25 mouse cellular contexts compared by ENCODE assay signal in the genomic region with DNA sequence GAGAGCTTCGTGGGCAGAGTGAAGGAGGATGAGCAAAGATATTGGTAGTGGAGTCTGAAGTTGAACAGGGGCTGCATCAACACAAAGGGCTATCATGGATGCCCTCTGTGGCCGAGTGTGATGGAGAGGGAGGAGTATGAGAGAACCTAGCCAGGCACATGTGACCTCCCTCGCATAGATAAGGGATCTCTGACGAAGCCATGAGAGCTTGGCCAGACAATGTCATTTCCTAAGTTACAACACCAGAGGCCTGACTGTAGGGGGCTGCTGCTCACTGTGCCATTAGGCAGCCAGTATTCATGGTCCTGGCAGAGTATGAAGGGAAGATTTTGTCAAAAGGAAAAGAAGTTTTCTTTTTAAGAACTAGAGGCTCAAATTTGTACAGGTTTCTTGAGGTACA. TPM values are rescaled to one million over a fixed set of nuclear protein-coding genes. Genes with fewer than 3 reads are reported as not detected.
DNase-seq lines count a peak whose midpoint lies in the region; ATAC-seq and TF ChIP-seq lines count a peak whose summit lies in the region.
"Had no signal": no experiment of that assay in that cellular context is flagged by ENCODE, and none has a peak within 500 bp of the region (broad histone marks: within the 10 kb centered on the region; RNA-seq: fewer than 3 reads in every experiment).

No protein-coding gene starts in this region.

- WGBS in intestine, postnatal 0 days = 47% methylated on average over 4 of the region's 4 CpGs

- H3K9me3 ChIP-seq in MEL (replicated peaks; ENCODE audit: insufficient read depth, low read length) = no peaks in the 10 kb centered on the region
- no peaks in the 10 kb centered on the region for H3K9me3 ChIP-seq in intestine, postnatal 0 days (ENCODE audit: control insufficient read depth)
- H3K9me3 ChIP-seq: embryonic facial prominence, embryonic 10.5 days; embryonic facial prominence, embryonic 12.5 days; forebrain, embryonic 13.5 days; forebrain, embryonic 15.5 days; G1E had no signal

- TF ChIP-seq CTCF in MEL (IDR thresholded peaks at IDR 0.05 in 2 of 3, conservative IDR thresholded peaks at IDR 0.05 in 1 of 3; ENCODE audit: control insufficient read depth in 1 of 3, insufficient read depth in 1 of 3, low read depth in 2 of 3, low read length in 3 of 3, poor library complexity in 1 of 3, severe bottlenecking in 1 of 3) = no peak
- no peak for TF ChIP-seq CTCF in intestine, postnatal 0 days (IDR thresholded peaks at IDR 0.05; ENCODE audit: low read depth)

- TF ChIP-seq RAD21 in MEL (IDR thresholded peaks at IDR 0.05; ENCODE audit: low read depth, low read length) = no peak

- peak; percentile 30 for DNase-seq in MEL (ENCODE audit: low read depth, low spot score)
- no peak for DNase-seq in kidney, postnatal 14 days
- DNase-seq in cerebellum, adult 11 months = no peak
- DNase-seq in layer of hippocampus, adult 11-12 months (ENCODE audit: low spot score) = no peak
- DNase-seq: adrenal gland, adult 2 months; adrenal gland, postnatal 10 days; adrenal gland, postnatal 25 days; B cell, adult 2 months; cerebellum, adult 18-20 months; cerebellum, adult 8-10 months; cerebellum, adult 9-11 months; cerebellum, postnatal 14 days; cerebellum, postnatal 36 days; forebrain, postnatal 0 days had no signal

- peaks cover 5 to 14% of the 10 kb centered on the region in 2 experiments; a peak in 3 of 4 replicates for H3K4me1 ChIP-seq in MEL (ENCODE audit: control insufficient read depth in 1 of 2, insufficient read depth in 2 of 2, low read length in 2 of 2)
- peaks cover 2% of the 10 kb centered on the region; the same call in 1 of the 2 replicates for H3K4me1 ChIP-seq in intestine, postnatal 0 days (replicated peaks; ENCODE audit: control insufficient read depth, insufficient read depth, low read length)
- H3K4me1 ChIP-seq: embryonic facial prominence, embryonic 12.5 days had no signal

- no peaks in the 10 kb centered on the region for H3K27me3 ChIP-seq in MEL (ENCODE audit: control insufficient read depth in 1 of 2, insufficient read depth in 2 of 2, low read length in 2 of 2)
- no peaks in the 10 kb centered on the region for H3K27me3 ChIP-seq in intestine, postnatal 0 days (replicated peaks; ENCODE audit: control insufficient read depth, insufficient read depth, low read length)
- H3K27me3 ChIP-seq: CH12.LX; embryonic facial prominence, embryonic 12.5 days; forebrain, embryonic 13.5 days; forebrain, embryonic 15.5 days had no signal

- H3K27ac ChIP-seq in MEL (ENCODE audit: control insufficient read depth, low read depth, low read length) = no peak overlapping the region
- no peak overlapping the region for H3K27ac ChIP-seq in intestine, postnatal 0 days (ENCODE audit: low read depth, low read length)
- H3K27ac ChIP-seq: embryonic facial prominence, embryonic 10.5 days; embryonic facial prominence, embryonic 12.5 days; forebrain, embryonic 13.5 days; forebrain, embryonic 15.5 days had no signal

- H3K79me2 ChIP-seq in MEL (ENCODE audit: control insufficient read depth, insufficient read depth, low read length, poor library complexity) = no peaks in the 10 kb centered on the region

- H3K4me2 ChIP-seq in intestine, postnatal 0 days (replicated peaks; ENCODE audit: low read depth) = no peak overlapping the region
- H3K4me2 ChIP-seq: embryonic facial prominence, embryonic 12.5 days; forebrain, embryonic 13.5 days; forebrain, embryonic 15.5 days had no signal

- no peak for TF ChIP-seq EP300 in MEL (IDR thresholded peaks at IDR 0.05; ENCODE audit: low read depth in 1 of 2, low read length in 2 of 2)

- no peak overlapping the region for H3K9ac ChIP-seq in MEL (ENCODE audit: control insufficient read depth, low read depth, low read length, poor library complexity, severe bottlenecking)
- H3K9ac ChIP-seq in intestine, postnatal 0 days (ENCODE audit: low read depth, low read length) = no peak overlapping the region
- H3K9ac ChIP-seq: embryonic facial prominence, embryonic 12.5 days; forebrain, embryonic 13.5 days; forebrain, embryonic 15.5 days; forebrain, postnatal 0 days had no signal

- H3K4me3 ChIP-seq in MEL (ENCODE audit: control insufficient read depth in 1 of 2, insufficient read depth in 1 of 2, low read depth in 2 of 2, low read length in 2 of 2) = no peak overlapping the region
- H3K4me3 ChIP-seq in intestine, postnatal 0 days (ENCODE audit: low read depth, low read length) = no peak overlapping the region
- H3K4me3 ChIP-seq: embryonic facial prominence, embryonic 10.5 days; embryonic facial prominence, embryonic 12.5 days; forebrain, embryonic 13.5 days; forebrain, embryonic 15.5 days had no signal

- no peak for TF ChIP-seq POLR2A in MEL (IDR thresholded peaks at IDR 0.05; ENCODE audit: control insufficient read depth in 1 of 2, insufficient read depth in 1 of 2, low read depth in 1 of 2, low read length in 2 of 2, poor library complexity in 1 of 2)

- peaks cover 0 to 7% of the 10 kb centered on the region in 2 experiments; a peak in 2 of 4 replicates for H3K36me3 ChIP-seq in MEL (ENCODE audit: control insufficient read depth in 1 of 2, insufficient read depth in 2 of 2, low read length in 2 of 2)
- no peaks in the 10 kb centered on the region for H3K36me3 ChIP-seq in intestine, postnatal 0 days (ENCODE audit: control insufficient read depth, insufficient read depth)
- H3K36me3 ChIP-seq: embryonic facial prominence, embryonic 10.5 days; embryonic facial prominence, embryonic 12.5 days; forebrain, embryonic 15.5 days; G1E had no signal

- ATAC-seq in common myeloid progenitor, adult 5-6 weeks (replicated peaks; ENCODE audit: low read depth, poor library complexity, severe bottlenecking) = peak; percentile 62
- ATAC-seq in megakaryocyte, adult 5-6 weeks (ENCODE audit: poor library complexity, severe bottlenecking) = 0 out of 2 replicates have a peak, but pooled peaks have one; percentile 35
- ATAC-seq in megakaryocyte-erythroid progenitor cell, adult 5-6 weeks (replicated peaks; ENCODE audit: low FRiP score, low TSS enrichment, poor library complexity, severe bottlenecking) = peak; percentile 54; the same call in 1 of the 2 replicates
- no peak for ATAC-seq in intestine, postnatal 0 days
- ATAC-seq: CD4-positive, CD25-positive, alpha-beta regulatory T cell, adult 4 months; forebrain, embryonic 13.5 days; forebrain, embryonic 15.5 days; forebrain, postnatal 0 days had no signal

TF ChIP-seq in MEL, 35 proteins besides CTCF, POLR2A, EP300 and RAD21:
- TF ChIP-seq TCF12 (IDR thresholded peaks at IDR 0.05; ENCODE audit: low read depth, low read length) (no peak), GATA1 (IDR thresholded peaks at IDR 0.05; ENCODE audit: low read depth, low read length) (peak; percentile 33; the same call in 1 of the 2 replicates), USF1 (IDR thresholded peaks at IDR 0.05; ENCODE audit: low read depth, low read length) (peak; percentile 77)

RNA-seq across cellular contexts. Expression of a gene that starts 1.0 kb away (rescaled TPM):
- 8.4 and 8.8 TPM in 2 replicates for total RNA-seq in MEL (2012; rRNA removed)
- polyA plus RNA-seq in MEL (2012; ENCODE audit: insufficient read depth in 1 of 2, insufficient read length in 2 of 2, low read depth in 1 of 2, low replicate concordance in 2 of 2, missing spikeins in 1 of 2) = 10 to 100 TPM in 1 of 2 experiments, not detected in 1; 12.3 TPM
- 2.0 and 5.2 TPM in 2 replicates for total RNA-seq in common myeloid progenitor, adult 5-6 weeks (2017)
- total RNA-seq in megakaryocyte, adult 5-6 weeks (2015) = 2.8 and 4.6 TPM in 2 replicates
- total RNA-seq in megakaryocyte, adult 5-6 weeks (2017) = 1.9 and 3.2 TPM in 2 replicates
- total RNA-seq in megakaryocyte-erythroid progenitor cell, adult 5-6 weeks (2014; fragmentation: Nextera tagmentation) = 4.5 and 8.7 TPM in 2 replicates
- total RNA-seq in megakaryocyte-erythroid progenitor cell, adult 5-6 weeks (2017) = 6.7 and 7.7 TPM in 2 replicates
- polyA plus RNA-seq in intestine, postnatal 0 days (2015; fragmentation: Nextera tagmentation; extraction: Ambion mirVana) = 2.5 and 2.8 TPM in 2 replicates

RNA-seq across cellular contexts. Expression of a gene that starts 21.9 kb away (rescaled TPM):
- 59.4 and 63.0 TPM in 2 replicates for total RNA-seq in MEL (2012; rRNA removed)
- 10 to 100 TPM; 61.6 to 65.5 TPM for polyA plus RNA-seq in MEL (2012; ENCODE audit: insufficient read depth in 1 of 2, insufficient read length in 2 of 2, low read depth in 1 of 2, low replicate concordance in 2 of 2, missing spikeins in 1 of 2)
- 116 and 162 TPM in 2 replicates for total RNA-seq in common myeloid progenitor, adult 5-6 weeks (2017)
- total RNA-seq in megakaryocyte, adult 5-6 weeks (2015) = 57.8 and 64.9 TPM in 2 replicates
- total RNA-seq in megakaryocyte, adult 5-6 weeks (2017) = 105 and 109 TPM in 2 replicates
- 54.4 and 65.8 TPM in 2 replicates for total RNA-seq in megakaryocyte-erythroid progenitor cell, adult 5-6 weeks (2014; fragmentation: Nextera tagmentation)
- total RNA-seq in megakaryocyte-erythroid progenitor cell, adult 5-6 weeks (2017) = 155 and 159 TPM in 2 replicates
- 185 and 202 TPM in 2 replicates for polyA plus RNA-seq in intestine, postnatal 0 days (2015; fragmentation: Nextera tagmentation; extraction: Ambion mirVana)

RNA-seq across cellular contexts. Expression of a gene that starts 37.2 kb away (rescaled TPM):
- 62.2 and 65.2 TPM in 2 replicates for total RNA-seq in MEL (2012; rRNA removed)
- polyA plus RNA-seq in MEL (2012; ENCODE audit: insufficient read depth in 1 of 2, insufficient read length in 2 of 2, low read depth in 1 of 2, low replicate concordance in 2 of 2, missing spikeins in 1 of 2) = 10 to 100 TPM in 1 of 2 experiments, not detected in 1; 69.2 TPM
- total RNA-seq in common myeloid progenitor, adult 5-6 weeks (2017) = 51.7 and 63.4 TPM in 2 replicates
- total RNA-seq in megakaryocyte, adult 5-6 weeks (2015) = 29.7 and 32.8 TPM in 2 replicates
- 51.0 and 51.3 TPM in 2 replicates for total RNA-seq in megakaryocyte, adult 5-6 weeks (2017)
- 43.6 and 53.8 TPM in 2 replicates for total RNA-seq in megakaryocyte-erythroid progenitor cell, adult 5-6 weeks (2014; fragmentation: Nextera tagmentation)
- total RNA-seq in megakaryocyte-erythroid progenitor cell, adult 5-6 weeks (2017) = 83.0 and 85.5 TPM in 2 replicates
- 30.9 and 31.7 TPM in 2 replicates for polyA plus RNA-seq in intestine, postnatal 0 days (2015; fragmentation: Nextera tagmentation; extraction: Ambion mirVana)
